Mouse (Mus musculus): ENCODE measurements around the gene Dse. TPM values are rescaled to one million over a fixed set of nuclear protein-coding genes. Genes with fewer than 3 reads are reported as not detected.

The Dse gene
- polyA plus RNA-seq, 1 experiment from 2014 or later: 29.0 TPM

- 35% methylated on average over 3 of the region's 3 CpGs for WGBS
- Histone ChIP-seq H3K36me3 (ENCODE audit: control insufficient read depth, insufficient read depth, low read length) (no peaks in the 10 kb centered on the region), H3K9me3 (ENCODE audit: control insufficient read depth, low read depth, low read length) (no peaks in the 10 kb centered on the region), H3K9ac (replicated peaks; ENCODE audit: low read depth, low read length) (no peak overlapping the region), H3K27me3 (ENCODE audit: control insufficient read depth, insufficient read depth, low read length) (no peaks in the 10 kb centered on the region), H3K4me2 (replicated peaks; ENCODE audit: low read depth, low read length) (no peak overlapping the region), H3K27ac (ENCODE audit: low read length) (no peak overlapping the region), H3K4me1 (ENCODE audit: control insufficient read depth, insufficient read depth, low read length) (no peaks in the 10 kb centered on the region), H3K4me3 (ENCODE audit: low read depth, low read length) (no peak overlapping the region)
- no peak for ATAC-seq (ENCODE audit: insufficient number of reproducible peaks, insufficient read depth, low FRiP score, low read depth)
These were observed 90.4 kb downstream of the Dse start for GRCm38 (mm10) chr10:34117131-34117530.

DNA sequence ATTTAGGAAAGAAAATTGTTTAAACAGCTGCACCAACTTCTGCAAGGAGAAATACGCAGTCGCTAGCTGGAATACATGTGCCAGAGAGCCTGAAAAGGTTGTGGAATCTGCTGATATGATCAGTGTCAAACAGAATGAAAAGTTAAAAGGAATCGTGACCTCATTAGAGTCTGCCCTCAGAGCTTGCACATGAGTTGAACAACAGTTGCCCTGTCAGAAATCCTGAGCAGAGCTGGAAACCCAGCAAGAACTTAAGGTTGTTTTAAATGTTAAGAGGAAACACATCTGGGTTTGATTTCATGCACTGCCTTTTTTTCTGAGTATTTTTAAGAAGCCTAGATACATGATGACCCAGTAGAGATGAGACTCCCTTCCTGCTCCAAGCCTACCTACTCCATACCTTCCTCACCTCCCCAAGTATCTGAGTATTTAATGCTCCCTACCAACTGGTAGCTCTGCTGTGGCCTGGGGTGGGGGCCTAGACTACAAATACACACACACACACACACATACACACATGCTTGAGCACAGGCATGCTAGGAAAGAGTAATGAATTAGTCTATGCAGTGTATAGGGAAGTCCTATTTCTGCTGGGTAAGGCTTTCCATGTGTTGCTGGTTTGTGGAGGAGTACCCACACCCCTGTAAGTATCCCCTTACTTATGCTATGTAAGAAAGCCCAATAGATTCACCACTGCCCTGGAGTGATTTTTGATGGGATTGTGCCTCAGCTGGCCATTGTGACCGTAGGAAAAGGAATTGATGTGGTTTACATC is 95.4 kb downstream of the Dse start:
- WGBS: 48% methylated on average over 4 of the region's 4 CpGs
- Histone ChIP-seq H3K9ac (replicated peaks; ENCODE audit: low read depth, low read length) (no peak overlapping the region), H3K9me3 (ENCODE audit: control insufficient read depth, low read depth, low read length) (no peaks in the 10 kb centered on the region), H3K27ac (ENCODE audit: low read length) (no peak overlapping the region; the same call in 1 of the 2 replicates), H3K4me3 (ENCODE audit: low read depth, low read length) (no peak overlapping the region), H3K4me2 (replicated peaks; ENCODE audit: low read depth, low read length) (no peak overlapping the region), H3K4me1 (ENCODE audit: control insufficient read depth, insufficient read depth, low read length) (no peaks in the 10 kb centered on the region), H3K27me3 (ENCODE audit: control insufficient read depth, insufficient read depth, low read length) (no peaks in the 10 kb centered on the region), H3K36me3 (ENCODE audit: control insufficient read depth, insufficient read depth, low read length) (no peaks in the 10 kb centered on the region)
- no peak for ATAC-seq (ENCODE audit: insufficient number of reproducible peaks, insufficient read depth, low FRiP score, low read depth)

DNA sequence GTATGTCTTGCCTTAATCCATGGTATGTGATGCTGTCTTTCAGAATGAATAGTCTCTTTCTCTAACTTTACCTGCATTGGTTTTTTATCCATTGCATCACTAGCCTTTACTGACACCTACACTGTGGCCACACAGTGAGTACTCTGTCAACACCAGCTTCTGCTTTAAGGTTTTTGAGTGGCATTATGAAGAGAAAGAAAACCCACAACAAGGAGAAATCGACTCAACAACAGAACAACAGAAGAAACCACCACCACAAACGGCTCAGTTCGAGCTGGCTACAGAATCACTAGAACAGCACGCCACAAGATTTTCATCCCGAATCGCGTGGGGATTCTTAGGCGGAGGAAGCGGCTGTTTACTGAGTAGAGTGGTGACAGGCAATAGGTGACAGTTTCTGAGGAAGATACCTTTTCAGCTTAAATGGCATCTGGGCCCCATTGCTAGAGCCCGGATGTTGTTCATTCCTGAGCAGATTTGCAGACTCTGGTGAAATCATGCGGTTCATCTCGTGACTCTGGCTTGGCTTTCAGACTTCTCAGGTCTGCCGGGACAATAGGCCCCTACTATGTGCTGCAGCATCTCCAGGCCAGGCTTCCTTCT is 96.6 kb downstream of the Dse start:
- Histone ChIP-seq H3K9ac (replicated peaks; ENCODE audit: low read depth, low read length) (no peak overlapping the region), H3K27me3 (ENCODE audit: control insufficient read depth, insufficient read depth, low read length) (no peaks in the 10 kb centered on the region), H3K36me3 (ENCODE audit: control insufficient read depth, insufficient read depth, low read length) (no peaks in the 10 kb centered on the region), H3K27ac (ENCODE audit: low read length) (no peak overlapping the region), H3K9me3 (ENCODE audit: control insufficient read depth, low read depth, low read length) (no peaks in the 10 kb centered on the region), H3K4me2 (replicated peaks; ENCODE audit: low read depth, low read length) (no peak overlapping the region), H3K4me3 (ENCODE audit: low read depth, low read length) (no peak overlapping the region), H3K4me1 (ENCODE audit: control insufficient read depth, insufficient read depth, low read length) (no peaks in the 10 kb centered on the region)
- 82% methylated on average over 13 of the region's 13 CpGs for WGBS
- no peak for ATAC-seq (ENCODE audit: insufficient number of reproducible peaks, insufficient read depth, low FRiP score, low read depth)

Other genes starting within 250 kb of the Dse start
- 134 and 137 TPM in 2 replicates for gene Rwdd1, start 188.1 kb downstream of the Dse start, polyA plus RNA-seq (2014; fragmentation: Nextera tagmentation; extraction: Ambion mirVana)
- not detected in 2 replicates for gene Trappc3l, start 170.1 kb downstream of the Dse start, polyA plus RNA-seq (2014; fragmentation: Nextera tagmentation; extraction: Ambion mirVana)
- gene Calhm4, start 163.4 kb downstream of the Dse start, polyA plus RNA-seq (2014; fragmentation: Nextera tagmentation; extraction: Ambion mirVana): not detected in 2 replicates
- 0.76 and 0.95 TPM in 2 replicates for gene Calhm5, start 111.2 kb downstream of the Dse start, polyA plus RNA-seq (2014; fragmentation: Nextera tagmentation; extraction: Ambion mirVana)
- 1.1 and 2.3 TPM in 2 replicates for gene Calhm6, start 79.7 kb downstream of the Dse start, polyA plus RNA-seq (2014; fragmentation: Nextera tagmentation; extraction: Ambion mirVana)
- 55.0 and 56.3 TPM in 2 replicates for gene Tspyl1, start 74.5 kb upstream of the Dse start, polyA plus RNA-seq (2014; fragmentation: Nextera tagmentation; extraction: Ambion mirVana)
- 9.8 and 10.7 TPM in 2 replicates for gene Tspyl4, start 89.7 kb upstream of the Dse start, polyA plus RNA-seq (2014; fragmentation: Nextera tagmentation; extraction: Ambion mirVana)
- gene Col10a1, start 182.3 kb upstream of the Dse start, polyA plus RNA-seq (2014; fragmentation: Nextera tagmentation; extraction: Ambion mirVana): 0.23 and 0.34 TPM in 2 replicates
- gene Nt5dc1, start 210.8 kb upstream of the Dse start, polyA plus RNA-seq (2014; fragmentation: Nextera tagmentation; extraction: Ambion mirVana): 11.6 and 13.1 TPM in 2 replicates